Mouse (Mus musculus): ENCODE measurements around the gene Mmp20. TPM values are rescaled to one million over a fixed set of nuclear protein-coding genes. Genes with fewer than 3 reads are reported as not detected.

The Mmp20 gene
- total RNA-seq, 2 experiments from 2014 or later = not detected

DNA sequence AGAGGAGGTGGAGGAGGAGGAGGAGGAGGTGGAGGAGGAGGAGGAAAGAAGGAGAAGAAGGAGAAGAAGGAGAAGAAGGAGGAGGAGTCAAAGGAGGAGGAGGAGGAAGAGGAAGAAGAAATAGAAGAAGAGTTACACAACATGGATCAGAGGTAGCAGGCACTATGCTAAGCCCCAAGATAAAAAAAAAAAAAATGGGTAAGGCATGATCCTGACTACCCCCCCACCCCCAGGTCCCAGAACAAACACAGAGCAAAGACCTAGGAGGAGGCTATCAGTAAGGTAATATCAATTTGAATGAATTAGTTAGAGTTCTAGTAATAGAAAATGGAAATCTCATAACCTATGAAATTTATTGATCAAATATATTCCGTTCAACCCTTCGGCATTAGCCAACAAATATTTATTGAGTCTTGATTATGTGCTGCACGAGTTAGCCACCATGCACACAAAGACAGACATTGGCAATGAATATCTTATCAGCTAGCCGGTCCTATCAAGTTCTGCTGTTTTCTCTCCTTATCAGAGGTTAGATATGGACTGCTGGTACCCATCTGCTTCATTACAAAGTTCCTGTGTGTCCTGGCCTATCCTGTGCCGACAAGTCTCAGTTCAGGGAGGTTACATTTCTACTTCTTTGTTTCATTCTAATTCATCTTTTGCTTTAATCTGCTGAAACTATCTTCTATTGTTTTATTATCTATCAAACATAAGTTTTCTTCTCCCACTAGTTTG lies 24.5 kb downstream of the Mmp20 start:
- intact Hi-C loops (cut with DNase I) = no loop called here
- no peak overlapping the region for H3K27ac ChIP-seq
- DNase-seq (ENCODE audit: extremely low spot score in 1 of 2, low spot score in 2 of 2) = no peak
- no peak for TF ChIP-seq CTCF (IDR thresholded peaks at IDR 0.05)
- H3K4me3 ChIP-seq = no peak overlapping the region

DNA sequence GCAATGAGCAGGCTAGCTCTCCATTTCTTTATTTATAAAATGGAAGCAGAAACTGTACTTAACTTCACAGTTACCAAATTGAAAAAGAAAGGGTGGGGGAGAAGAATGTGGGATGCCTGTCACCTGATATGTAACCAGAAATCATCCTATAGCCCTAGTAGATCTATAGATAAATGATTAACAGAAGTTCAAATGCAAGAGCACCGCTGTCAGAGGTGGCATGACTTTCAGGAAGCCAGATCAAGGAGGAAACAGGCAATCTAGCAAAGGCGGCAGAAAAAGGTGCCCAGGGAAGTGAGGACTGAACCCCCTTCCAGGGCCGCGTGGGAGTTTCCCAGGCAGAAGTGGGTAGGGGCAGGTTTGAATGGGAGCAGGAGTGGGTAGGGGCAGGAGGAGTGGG lies 29.9 kb downstream of the Mmp20 start:
- TF ChIP-seq CTCF (IDR thresholded peaks at IDR 0.05) = no peak
- H3K4me3 ChIP-seq = no peak overlapping the region
- DNase-seq (ENCODE audit: extremely low spot score in 1 of 2, low spot score in 2 of 2) = no peak
- intact Hi-C loops (cut with DNase I) = no loop called here
- no peak overlapping the region for H3K27ac ChIP-seq

DNA sequence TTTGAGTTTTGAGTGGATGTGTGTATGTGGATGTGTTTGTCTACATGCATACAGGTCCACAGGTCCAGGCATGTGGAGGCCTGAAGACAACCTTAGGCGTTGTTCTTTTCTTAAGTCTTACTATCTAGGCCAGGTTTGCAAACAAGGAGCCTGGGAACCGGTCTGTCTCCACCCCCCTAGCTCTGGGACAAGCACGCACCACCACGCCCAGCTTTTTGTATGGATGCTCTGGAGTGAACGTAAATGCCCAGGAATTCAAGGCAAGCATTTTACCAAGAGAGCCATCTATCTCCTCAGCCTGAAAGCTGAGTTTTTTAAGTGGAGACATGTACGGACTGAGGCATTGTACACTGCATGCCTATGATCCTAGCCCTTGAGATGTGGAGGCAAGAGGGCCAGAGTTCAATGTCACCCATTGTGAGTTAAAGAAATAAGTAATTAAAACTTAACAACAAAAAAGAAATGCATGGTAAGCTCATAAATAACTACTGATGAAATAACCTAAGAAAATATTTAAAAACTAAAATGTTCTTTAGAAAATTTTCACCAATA lies 31.5 kb downstream of the Mmp20 start:
- TF ChIP-seq CTCF (IDR thresholded peaks at IDR 0.05) = no peak
- no peak for DNase-seq (ENCODE audit: extremely low spot score in 1 of 2, low spot score in 2 of 2)
- no peak overlapping the region for H3K4me3 ChIP-seq
- intact Hi-C loops (cut with DNase I) = no loop called here
- no peak overlapping the region for H3K27ac ChIP-seq

DNA sequence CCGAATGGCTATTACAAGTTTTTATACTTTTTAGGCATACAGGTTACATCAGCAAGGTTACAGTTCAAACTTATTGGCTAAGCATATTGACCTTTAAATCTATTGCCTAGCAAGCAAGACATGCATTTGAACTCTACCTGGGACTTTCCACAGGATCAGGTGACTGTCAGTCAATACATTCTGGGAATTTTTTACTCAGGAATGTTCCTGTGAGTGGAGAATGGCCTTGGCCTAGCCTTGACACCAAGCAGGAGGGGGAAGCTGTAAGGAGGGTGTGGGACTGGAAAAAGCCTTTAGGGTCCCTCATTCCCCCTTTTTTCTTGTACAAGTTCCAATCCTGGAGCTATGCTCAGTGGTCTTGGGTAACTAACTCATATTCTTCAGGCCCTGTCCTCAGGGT lies 33.3 kb downstream of the Mmp20 start:
- no peak overlapping the region for H3K4me3 ChIP-seq
- no peak for DNase-seq (ENCODE audit: extremely low spot score in 1 of 2, low spot score in 2 of 2)
- no peak for TF ChIP-seq CTCF (IDR thresholded peaks at IDR 0.05)
- intact Hi-C loops (cut with DNase I) = no loop called here
- no peak overlapping the region for H3K27ac ChIP-seq

DNA sequence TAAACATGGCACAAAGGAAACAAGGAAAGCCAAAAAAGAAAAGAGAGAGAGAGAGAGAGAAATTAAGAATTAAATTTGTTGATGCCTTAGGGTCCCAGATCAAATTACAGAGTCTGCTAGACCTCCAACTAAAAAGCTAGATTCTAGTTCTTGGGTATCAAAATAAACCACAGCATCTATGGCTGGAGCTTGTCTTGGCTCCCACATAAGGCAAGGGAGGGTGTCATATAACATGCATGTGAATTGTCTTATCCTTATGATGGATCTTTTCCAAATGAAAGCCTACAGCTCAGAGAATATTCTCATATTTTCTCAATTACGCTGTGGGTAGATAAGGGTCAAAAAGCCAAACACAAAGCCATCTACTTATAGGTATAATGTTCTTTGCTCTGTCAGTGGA lies 41.6 kb downstream of the Mmp20 start:
- Histone ChIP-seq H3K27ac (no peak overlapping the region), H3K4me3 (no peak overlapping the region)
- intact Hi-C loops (cut with DNase I) = no loop called here
- no peak for DNase-seq (ENCODE audit: extremely low spot score in 1 of 2, low spot score in 2 of 2)
- no peak for TF ChIP-seq CTCF (IDR thresholded peaks at IDR 0.05)

DNA sequence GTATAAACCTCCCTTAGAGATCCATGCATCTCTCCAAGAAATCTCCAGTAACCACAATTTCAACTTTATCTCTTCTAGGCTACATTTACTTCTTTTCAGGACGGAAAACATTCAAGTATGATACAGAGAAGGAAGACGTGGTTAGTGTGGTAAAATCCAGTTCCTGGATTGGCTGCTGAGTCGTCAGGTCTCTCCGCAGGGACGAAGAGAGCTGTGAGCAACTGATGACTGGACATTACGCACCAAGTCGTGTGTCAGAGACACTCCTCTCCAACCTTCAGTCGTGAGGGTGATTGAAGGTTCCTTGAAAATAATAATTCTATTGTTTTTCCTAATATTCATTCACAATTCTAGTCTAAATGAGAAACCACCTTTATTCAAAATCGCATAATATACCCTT lies 45.0 kb downstream of the Mmp20 start:
- H3K4me3 ChIP-seq = no peak overlapping the region
- no peak overlapping the region for H3K27ac ChIP-seq
- intact Hi-C loops (cut with DNase I) = no loop called here
- DNase-seq (ENCODE audit: extremely low spot score in 1 of 2, low spot score in 2 of 2) = no peak
- TF ChIP-seq CTCF (IDR thresholded peaks at IDR 0.05) = no peak

DNA sequence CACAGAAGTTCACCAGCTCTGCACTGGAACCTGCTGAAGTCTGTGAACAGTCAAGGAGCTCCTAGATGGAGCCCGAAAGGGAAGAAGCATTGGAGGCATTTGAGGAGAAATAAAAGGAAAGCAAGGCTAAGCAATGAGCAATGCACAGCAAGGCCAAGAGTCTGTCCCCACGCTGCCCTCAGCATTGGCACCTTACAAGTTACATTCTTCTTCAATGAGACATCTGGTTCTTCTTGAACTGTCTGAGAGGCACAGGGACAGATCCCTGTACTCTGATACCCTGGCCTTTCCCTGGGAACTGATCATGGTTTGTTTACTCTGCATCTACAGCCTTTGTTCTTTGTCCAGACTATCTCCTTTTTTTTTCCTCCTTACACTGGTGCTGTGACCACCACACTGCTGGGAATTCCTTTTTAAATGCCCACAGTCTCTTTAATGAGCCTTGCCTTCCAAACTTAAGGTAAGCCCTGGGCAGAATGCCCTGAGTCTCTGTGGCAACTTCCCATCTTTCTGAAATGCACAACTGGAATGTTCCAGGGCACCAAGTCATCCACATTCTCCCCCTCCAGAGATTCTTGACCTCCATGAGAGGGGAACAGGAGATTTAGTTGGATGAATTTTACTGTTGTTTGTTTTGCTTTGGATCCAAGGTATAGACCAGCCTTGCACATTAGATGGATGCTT lies 50.3 kb downstream of the Mmp20 start:
- no peak for DNase-seq (ENCODE audit: extremely low spot score in 1 of 2, low spot score in 2 of 2)
- intact Hi-C loops (cut with DNase I) = no loop called here

DNA sequence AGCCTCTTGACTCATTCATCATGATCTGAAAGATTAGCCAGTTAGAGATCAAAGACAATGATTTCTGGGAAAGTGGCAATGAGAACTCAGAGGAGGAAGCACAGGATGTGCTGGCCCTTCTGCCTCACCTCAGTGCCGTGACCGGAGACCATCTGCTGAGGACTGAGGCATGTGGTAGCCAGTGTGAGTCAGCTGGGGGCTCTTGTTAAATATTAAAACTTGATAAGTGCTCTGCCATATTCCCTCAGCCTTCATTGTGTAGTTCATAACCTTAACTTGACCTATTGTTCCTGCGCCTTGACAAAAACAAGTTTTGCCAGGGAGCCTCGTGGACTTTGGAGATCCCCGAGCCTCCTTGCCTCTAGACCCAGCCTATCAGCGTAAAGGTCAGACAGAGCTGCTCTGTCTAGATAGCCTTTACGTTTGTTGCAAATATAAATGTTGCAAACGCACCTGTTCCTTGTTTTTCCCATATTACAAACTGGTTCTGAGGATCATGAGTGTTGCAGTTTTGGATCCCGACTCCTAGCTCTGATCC lies 54.1 kb downstream of the Mmp20 start:
- TF ChIP-seq CTCF (IDR thresholded peaks at IDR 0.05) = no peak
- H3K27ac ChIP-seq = no peak overlapping the region
- DNase-seq (ENCODE audit: extremely low spot score in 1 of 2, low spot score in 2 of 2) = no peak
- intact Hi-C loops (cut with DNase I) = no loop called here
- no peak overlapping the region for H3K4me3 ChIP-seq

More for the DNA sequence above, 50.3 kb downstream of the Mmp20 start:
- H3K4me3 ChIP-seq = no peak overlapping the region
- no peak for TF ChIP-seq CTCF (IDR thresholded peaks at IDR 0.05)
- H3K27ac ChIP-seq = no peak overlapping the region

DNA sequence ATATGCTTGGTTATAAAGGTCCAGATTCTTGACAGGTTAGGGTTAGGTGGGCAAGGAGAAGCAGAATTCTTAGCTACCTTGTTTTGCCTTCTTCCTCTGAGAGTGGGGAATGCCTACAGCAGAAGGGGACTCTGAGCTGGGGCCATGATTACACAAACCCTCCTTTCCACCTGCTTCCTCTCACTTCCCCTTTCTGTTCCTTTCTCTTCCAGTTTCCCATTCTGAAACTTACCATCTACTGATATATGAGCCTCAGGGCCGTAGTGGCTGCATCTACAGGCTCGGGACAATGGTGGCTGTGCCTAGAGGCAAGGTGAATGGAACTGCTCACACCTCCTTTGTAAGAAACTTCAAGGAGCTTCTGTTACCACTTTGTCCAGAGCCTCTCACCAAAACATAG lies 58.0 kb downstream of the Mmp20 start:
- no peak overlapping the region for H3K27ac ChIP-seq
- no peak for TF ChIP-seq CTCF (IDR thresholded peaks at IDR 0.05)
- no peak for DNase-seq (ENCODE audit: extremely low spot score in 1 of 2, low spot score in 2 of 2)
- H3K4me3 ChIP-seq = no peak overlapping the region
- intact Hi-C loops (cut with DNase I) = no loop called here

DNA sequence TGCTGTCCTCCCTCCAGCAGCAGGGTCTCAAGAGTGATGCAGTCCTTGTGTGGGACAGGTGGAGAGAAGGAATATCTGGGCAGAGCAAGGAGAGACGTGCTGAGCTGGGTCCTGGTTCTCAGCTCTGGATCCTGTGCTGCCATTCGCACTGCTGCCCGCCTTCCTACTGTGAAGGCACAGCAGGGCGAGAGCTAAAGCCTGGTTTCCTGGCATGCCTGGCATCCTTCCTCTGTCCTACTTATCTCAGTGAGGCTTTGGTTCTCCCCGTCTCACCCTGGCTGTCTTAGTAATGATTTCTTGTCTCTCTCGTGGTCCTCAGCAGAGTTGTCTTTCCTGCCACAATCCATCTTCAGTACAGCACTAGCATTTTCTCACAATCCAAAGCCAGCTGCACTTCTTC lies 61.8 kb downstream of the Mmp20 start:
- no peak for DNase-seq (ENCODE audit: extremely low spot score in 1 of 2, low spot score in 2 of 2)
- intact Hi-C loops (cut with DNase I) = no loop called here

DNA sequence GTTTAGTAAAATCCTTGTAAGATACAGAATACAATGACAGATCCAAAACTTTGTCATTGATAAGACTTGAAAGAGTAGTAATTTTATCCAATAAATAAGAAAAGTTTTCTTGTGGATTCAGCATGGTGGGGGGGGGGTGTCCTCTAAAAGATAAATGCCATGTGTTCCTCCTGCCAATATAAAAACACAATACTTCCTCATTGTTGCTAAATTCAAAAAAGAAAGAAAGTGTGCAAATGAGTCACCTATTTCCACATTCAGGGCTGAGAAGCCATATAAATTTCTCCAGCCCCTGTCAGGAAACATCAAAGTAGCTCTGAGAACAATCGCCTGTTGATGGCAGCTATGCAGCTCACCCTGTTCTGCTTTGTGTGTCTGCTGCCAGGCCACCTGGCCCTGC lies 63.8 kb downstream of the Mmp20 start, which contains the start of gene Mmp7:
Mmp7 (plus strand) TSS at position 301 of the 400 bp plus-strand sequence.
- TF ChIP-seq CTCF (IDR thresholded peaks at IDR 0.05) = no peak
- intact Hi-C loops (cut with DNase I) = no loop called here
- no peak for DNase-seq (ENCODE audit: extremely low spot score in 1 of 2, low spot score in 2 of 2)
- no peak within 1 kb of the TSS for H3K4me3 ChIP-seq
- no peak within 1 kb of the TSS for H3K27ac ChIP-seq

More for the DNA sequence above, 61.8 kb downstream of the Mmp20 start:
- Histone ChIP-seq H3K27ac (no peak overlapping the region), H3K4me3 (no peak overlapping the region)
- no peak for TF ChIP-seq CTCF (IDR thresholded peaks at IDR 0.05)

DNA sequence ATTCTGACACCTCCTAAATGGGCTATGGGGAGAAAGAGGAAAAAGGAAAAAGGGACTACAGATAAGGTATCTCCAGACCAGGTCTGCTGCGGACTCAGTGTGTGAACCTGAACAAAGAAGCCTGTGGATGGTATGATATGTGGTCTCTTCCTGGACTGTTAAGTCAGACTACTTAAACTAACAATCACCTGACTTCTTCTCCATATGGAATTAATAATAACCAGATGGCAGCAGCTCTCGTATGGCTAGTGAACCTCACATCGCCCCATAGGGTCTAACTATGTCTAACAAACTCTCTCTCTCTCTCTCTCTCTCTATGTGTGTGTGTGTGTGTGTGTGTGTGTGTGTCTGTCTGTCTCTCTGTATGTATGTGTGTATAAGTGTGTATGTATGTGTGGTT lies 65.9 kb downstream of the Mmp20 start:
- Histone ChIP-seq H3K27ac (no peak overlapping the region), H3K4me3 (no peak overlapping the region)
- no peak for DNase-seq (ENCODE audit: extremely low spot score in 1 of 2, low spot score in 2 of 2)
- no peak for TF ChIP-seq CTCF (IDR thresholded peaks at IDR 0.05)
- intact Hi-C loops (cut with DNase I) = no loop called here
